Mouse (Mus musculus): ENCODE measurements around the gene Ggta1. TPM values are rescaled to one million over a fixed set of nuclear protein-coding genes. Genes with fewer than 3 reads are reported as not detected.

Gene Ggta1
- polyA plus RNA-seq, 1 experiment, result 7.1 TPM

- TF ChIP-seq POLR2A (IDR thresholded peaks at IDR 0.05; ENCODE audit: borderline replicate concordance, extremely low read depth, insufficient read depth, insufficient read length, poor library complexity, severe bottlenecking) (no peak), CTCF (IDR thresholded peaks at IDR 0.05; ENCODE audit: borderline replicate concordance, extremely low read depth, insufficient read depth, insufficient read length) (no peak)
These were observed 77.6 kb downstream of the Ggta1 start for GRCm38 (mm10) chr2:35385441-35385871.

DNA sequence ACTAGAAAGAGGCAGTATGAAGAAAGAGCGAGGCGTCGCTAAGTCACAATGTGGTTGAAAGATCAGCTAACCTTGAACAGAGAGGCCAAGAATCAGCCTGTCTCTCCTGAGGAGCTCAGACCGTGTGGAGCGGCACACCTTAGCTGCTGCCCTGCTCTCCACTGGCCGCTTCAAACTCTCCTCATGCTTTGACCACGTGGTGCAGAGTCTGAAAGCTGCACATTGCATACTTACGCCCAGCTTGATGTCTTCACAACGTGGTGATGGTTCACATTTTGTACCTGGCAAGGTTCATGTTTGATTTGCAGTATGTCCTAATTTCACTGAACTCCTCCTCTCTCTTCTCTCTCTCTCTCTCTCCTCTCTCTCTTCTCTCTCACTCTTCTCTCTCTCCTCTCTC, 83.7 kb downstream of the Ggta1 start:
- TF ChIP-seq POLR2A (IDR thresholded peaks at IDR 0.05; ENCODE audit: borderline replicate concordance, extremely low read depth, insufficient read depth, insufficient read length, poor library complexity, severe bottlenecking), result no peak
- TF ChIP-seq CTCF (IDR thresholded peaks at IDR 0.05; ENCODE audit: borderline replicate concordance, extremely low read depth, insufficient read depth, insufficient read length), result no peak
- no peak for DNase-seq (ENCODE audit: low read depth)

More at GRCm38 (mm10) chr2:35385441-35385871, 77.6 kb downstream of the Ggta1 start:
- no peak for DNase-seq (ENCODE audit: low read depth)

GRCm38 (mm10) chr2:35377600-35377999, 85.4 kb downstream of the Ggta1 start:
- no peak for TF ChIP-seq POLR2A (IDR thresholded peaks at IDR 0.05; ENCODE audit: borderline replicate concordance, extremely low read depth, insufficient read depth, insufficient read length, poor library complexity, severe bottlenecking)
- TF ChIP-seq CTCF (IDR thresholded peaks at IDR 0.05; ENCODE audit: borderline replicate concordance, extremely low read depth, insufficient read depth, insufficient read length), result no peak

DNA sequence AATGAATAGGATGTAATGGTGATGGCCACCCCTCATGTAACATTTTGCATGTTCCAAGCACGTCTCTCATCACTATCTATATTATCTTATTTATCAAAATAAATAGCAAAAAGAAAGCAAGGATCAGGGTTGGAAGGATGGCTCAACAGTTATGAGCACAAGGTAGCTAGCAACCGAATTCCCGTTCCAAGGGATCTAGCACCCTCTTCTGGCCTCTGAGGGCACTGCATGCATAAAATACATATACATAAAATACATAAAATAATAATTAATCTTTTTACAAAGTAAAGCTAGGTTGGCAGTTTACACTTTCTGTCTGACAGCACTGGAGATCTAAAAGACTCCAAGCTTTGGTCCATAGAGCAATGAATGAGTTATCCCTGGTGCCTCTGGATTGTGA, 90.0 kb downstream of the Ggta1 start:
- DNase-seq (ENCODE audit: low read depth), result peak; percentile 51
- TF ChIP-seq CTCF (IDR thresholded peaks at IDR 0.05; ENCODE audit: borderline replicate concordance, extremely low read depth, insufficient read depth, insufficient read length) (peak; percentile 63; the same call in 1 of the 2 replicates), POLR2A (IDR thresholded peaks at IDR 0.05; ENCODE audit: borderline replicate concordance, extremely low read depth, insufficient read depth, insufficient read length, poor library complexity, severe bottlenecking) (no peak)

More at GRCm38 (mm10) chr2:35377600-35377999, 85.4 kb downstream of the Ggta1 start:
- DNase-seq (ENCODE audit: low read depth), result no peak

GRCm38 (mm10) chr2:35370686-35371085, 92.3 kb downstream of the Ggta1 start:
- TF ChIP-seq CTCF (IDR thresholded peaks at IDR 0.05; ENCODE audit: borderline replicate concordance, extremely low read depth, insufficient read depth, insufficient read length) (no peak), POLR2A (IDR thresholded peaks at IDR 0.05; ENCODE audit: borderline replicate concordance, extremely low read depth, insufficient read depth, insufficient read length, poor library complexity, severe bottlenecking) (no peak)

DNA sequence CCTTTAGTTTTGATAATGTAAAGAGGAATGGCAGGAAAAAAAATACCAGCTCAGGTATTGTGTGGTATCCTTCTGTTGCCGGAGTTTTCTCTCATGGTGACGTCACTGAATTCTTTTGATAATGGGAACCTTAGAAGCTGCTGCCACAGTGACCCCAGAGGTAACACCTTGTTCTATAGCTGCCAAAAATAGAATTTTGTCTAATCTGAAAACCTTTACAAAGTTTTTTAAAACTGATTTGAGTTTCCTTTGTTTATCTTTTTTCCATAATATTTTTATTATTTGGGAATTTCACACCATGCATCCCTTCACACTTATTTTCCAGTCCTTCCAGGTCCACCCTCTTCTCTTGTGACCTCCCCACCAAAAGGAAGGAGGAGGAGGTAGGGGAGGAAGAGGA, 95.4 kb downstream of the Ggta1 start, which contains the start of gene 4930568D16Rik:
4930568D16Rik (minus strand) TSS at position 101 of the 400 bp plus-strand sequence.
- TF ChIP-seq CTCF (IDR thresholded peaks at IDR 0.05; ENCODE audit: borderline replicate concordance, extremely low read depth, insufficient read depth, insufficient read length) (no peak), POLR2A (IDR thresholded peaks at IDR 0.05; ENCODE audit: borderline replicate concordance, extremely low read depth, insufficient read depth, insufficient read length, poor library complexity, severe bottlenecking) (no peak)
- DNase-seq (ENCODE audit: low read depth), result no peak

More at GRCm38 (mm10) chr2:35370686-35371085, 92.3 kb downstream of the Ggta1 start:
- DNase-seq (ENCODE audit: low read depth), result no peak

Other genes with a start within 250 kb of the Ggta1 start
- gene Gsn, start 206.9 kb downstream of the Ggta1 start, polyA plus RNA-seq (2012; rRNA removed), result 21.6 and 26.6 TPM in 2 replicates
- 8.2 and 11.6 TPM in 2 replicates for gene Stom, start 126.3 kb downstream of the Ggta1 start, polyA plus RNA-seq (2012; rRNA removed)
- gene 4930568D16Rik, start 95.5 kb downstream of the Ggta1 start, polyA plus RNA-seq (2012; rRNA removed), result not detected in 2 replicates
- not detected in 2 replicates for gene 4930402F06Rik, start 66.1 kb downstream of the Ggta1 start, polyA plus RNA-seq (2012; rRNA removed)
- 118 and 126 TPM in 2 replicates for gene Dab2ip, start 95.0 kb upstream of the Ggta1 start, polyA plus RNA-seq (2012; rRNA removed)

Measured in brain, embryonic 14.5 days (tissue).